Mouse (Mus musculus) heart, embryonic 15.5 days (tissue): ENCODE measurements around the gene Hsd3b1. TPM values are rescaled to one million over a fixed set of nuclear protein-coding genes. Genes with fewer than 3 reads are reported as not detected.

Source experiments
- polyA plus RNA-seq: library from polyadenylated mRNA; unstranded; fragments of >200 nt; fragmentation: Nextera tagmentation; extraction: Ambion mirVana; gene quantifications from 2 replicates; pipeline ENCODE4 v1.2.1, GENCODE M21; 2015

The Hsd3b1 gene
- polyA plus RNA-seq, 1 experiment from 2014 or later: 0.08 TPM

Other genes with a start within 250 kb of the Hsd3b1 start
- gene Hsd3b5, start 229.5 kb downstream of the Hsd3b1 start, polyA plus RNA-seq: not detected in 2 replicates
- 0.04 TPM in 1 of 2 replicates, not detected in the other for gene Hsd3b2, start 135.3 kb downstream of the Hsd3b1 start, polyA plus RNA-seq
- gene Hsd3b3, start 96.7 kb downstream of the Hsd3b1 start, polyA plus RNA-seq: 0.11 TPM in 1 of 2 replicates, not detected in the other
- gene Hsd3b6, start 45.4 kb downstream of the Hsd3b1 start, polyA plus RNA-seq: 3.0 and 7.1 TPM in 2 replicates
- gene Hao2, start 33.4 kb upstream of the Hsd3b1 start, polyA plus RNA-seq: 0.24 TPM in 1 of 2 replicates, not detected in the other